Mouse (Mus musculus) spleen, adult 2 months (tissue): Measurements from ENCODE around the gene Rab12. TPM values are rescaled to one million over a fixed set of nuclear protein-coding genes. Genes with fewer than 3 reads are reported as not detected.
A peak's percentile ranks its signal among the peaks of the same experiment; 100 is the strongest.

Experiments used
- DNase-seq, 2 experiments: peaks; one replicate each; pipeline versions ENCODE4 v3.0.0 to v3.0.0-alpha.2; 2012 to 2021; ENCODE audit warnings: low spot score in 2 of 2, low read depth in 1 of 2
- H3K27ac ChIP-seq: fragments of 200-500 bp; 2 replicates; pipeline ENCODE4 v1.5.1; 2012; ENCODE audit warnings: low read length, inconsistent platforms; ENCODE audit not compliant: insufficient read depth
- H3K27me3 ChIP-seq: fragments of 200-500 bp; 2 replicates; pipeline ENCODE4 v1.6.1; 2012; ENCODE audit warnings: mild to moderate bottlenecking, moderate library complexity, low read length, inconsistent platforms; ENCODE audit not compliant: control insufficient read depth, insufficient read depth
- H3K36me3 ChIP-seq: fragments of 200-500 bp; 2 replicates; pipeline ENCODE4 v1.6.1; 2012; ENCODE audit warnings: mild to moderate bottlenecking, low read length, inconsistent platforms; ENCODE audit not compliant: control insufficient read depth, insufficient read depth
- H3K4me1 ChIP-seq: fragments of 200-500 bp; 2 replicates; pipeline ENCODE4 v1.6.1; 2011; ENCODE audit warnings: inconsistent platforms; ENCODE audit not compliant: control insufficient read depth, insufficient read depth, insufficient read length
- H3K4me3 ChIP-seq: fragments of 200-500 bp; 2 replicates; pipeline ENCODE4 v1.5.1; 2011; ENCODE audit warnings: mild to moderate bottlenecking, inconsistent platforms; ENCODE audit not compliant: insufficient read depth, insufficient read length; ENCODE audit errors: extremely low read depth
- CTCF ChIP-seq: fragments of 200-500 bp; IDR thresholded peaks from 2 replicates; pipeline ENCODE4 v1.5.1; 2011; ENCODE audit warnings: mild to moderate bottlenecking, inconsistent platforms; ENCODE audit not compliant: insufficient read depth, insufficient read length, insufficient replicate concordance; ENCODE audit errors: extremely low read depth
- POLR2A ChIP-seq: fragments of 200-500 bp; IDR thresholded peaks from 2 replicates; pipeline ENCODE4 v1.6.1; 2011; ENCODE audit warnings: low read depth, low read length, inconsistent platforms
- WGBS: fragments of 180-500 bp; shearing (Covaris S2); methylation state at CpG from one replicate; pipeline ENCODE4 v1.1.7; 2018; 5-methylcytosine and 5-hydroxymethylcytosine counted together
- polyA plus RNA-seq: library from polyadenylated mRNA; depleted of rRNA; stranded (reverse); fragments of >200 nt; gene quantifications from 2 replicates; pipeline ENCODE4 v1.2.3, GENCODE M21; 2012; rRNA removed

Gene Rab12
- polyA plus RNA-seq, result 22.3 and 22.7 TPM in 2 replicates

DNA sequence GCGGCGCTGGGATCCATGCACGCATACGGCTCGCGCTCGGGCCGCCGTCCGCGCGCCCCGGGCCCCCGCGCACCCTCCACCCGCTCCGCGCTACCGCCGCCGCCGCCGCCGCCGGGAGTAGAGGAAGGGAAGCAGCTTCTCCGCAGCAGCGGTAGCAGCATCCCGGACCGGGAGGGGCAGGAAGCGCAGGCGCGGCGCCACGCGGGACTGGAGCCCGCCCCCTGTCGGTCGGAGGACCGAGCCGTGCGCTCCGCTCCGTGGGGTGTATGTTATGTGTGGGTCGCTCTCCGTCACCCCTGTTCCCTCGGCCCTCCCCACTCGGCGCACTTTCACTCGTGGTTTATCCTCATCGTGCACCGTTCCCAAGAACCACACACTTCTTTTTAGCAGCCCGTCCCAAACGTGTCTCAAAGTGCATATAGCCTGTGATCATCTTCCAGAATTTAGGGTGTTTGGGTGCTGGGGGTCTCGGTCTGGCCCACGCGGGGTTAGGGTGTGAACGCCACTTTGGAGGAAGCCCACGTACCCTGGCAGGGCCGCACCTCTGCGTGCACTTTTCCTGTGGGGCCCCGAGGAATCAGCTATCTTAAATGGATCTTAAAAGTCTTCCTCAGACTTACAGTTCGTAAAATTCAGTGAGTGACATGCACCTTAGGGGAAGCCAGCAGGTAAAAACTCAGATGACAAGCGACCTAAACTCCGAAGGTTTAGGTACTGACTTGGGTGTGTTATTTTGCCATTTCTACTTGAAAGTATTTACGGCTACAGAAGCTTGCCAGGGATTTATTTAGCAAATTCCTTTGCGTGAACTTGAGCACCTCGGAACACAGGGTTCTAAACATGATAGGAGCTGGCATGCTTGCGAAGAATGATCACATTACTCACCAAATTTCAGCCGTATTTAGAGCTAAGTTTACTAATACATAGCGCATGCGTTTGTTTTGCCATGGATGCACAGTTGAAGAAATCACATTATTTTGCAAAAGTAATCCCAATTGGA is at the start of gene Rab12:
TSS of gene Rab12 (minus strand) at position 176 of the 1,000 bp plus-strand sequence.
- WGBS, result 11% methylated on average over 68 of the region's 71 CpGs
- peak; percentile 55 to 79 for DNase-seq
- Histone ChIP-seq H3K4me1 (peaks cover 7% of the 10 kb centered on the region), H3K27me3 (no peaks in the 10 kb centered on the region), H3K36me3 (no peaks in the 10 kb centered on the region), H3K27ac (peak within 1 kb of the TSS; percentile 30; the same call in 1 of the 2 replicates), H3K4me3 (peak within 1 kb of the TSS; percentile 96)
- TF ChIP-seq CTCF, result peak; percentile 95
- 0 out of 2 replicates have a peak, but pooled peaks have one; percentile 6 for TF ChIP-seq POLR2A

DNA sequence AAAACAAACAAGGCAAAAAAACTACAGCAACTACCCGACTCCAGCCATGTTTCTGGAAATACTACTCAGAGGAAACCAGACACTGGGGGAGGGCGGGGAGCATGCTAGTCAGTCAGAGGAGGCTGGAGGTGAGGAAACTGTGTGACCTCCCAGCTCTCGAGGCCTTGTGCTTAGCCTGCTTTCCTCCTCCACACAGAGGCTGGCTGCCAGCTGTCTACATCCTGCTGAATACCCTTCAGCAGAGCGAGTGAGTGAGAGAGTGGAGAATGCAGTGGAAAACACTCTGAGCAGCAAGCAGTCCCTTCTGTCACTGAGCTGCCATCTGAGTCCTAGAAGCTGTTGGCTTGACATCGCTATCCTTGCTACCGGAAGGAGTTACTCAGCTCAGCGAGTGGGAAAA is 44.7 kb upstream of the Rab12 start:
- TF ChIP-seq CTCF (no peak), POLR2A (no peak)
- WGBS, result 77% methylated on average over 7 of the region's 7 CpGs
- no peak overlapping the region for H3K27ac ChIP-seq

DNA sequence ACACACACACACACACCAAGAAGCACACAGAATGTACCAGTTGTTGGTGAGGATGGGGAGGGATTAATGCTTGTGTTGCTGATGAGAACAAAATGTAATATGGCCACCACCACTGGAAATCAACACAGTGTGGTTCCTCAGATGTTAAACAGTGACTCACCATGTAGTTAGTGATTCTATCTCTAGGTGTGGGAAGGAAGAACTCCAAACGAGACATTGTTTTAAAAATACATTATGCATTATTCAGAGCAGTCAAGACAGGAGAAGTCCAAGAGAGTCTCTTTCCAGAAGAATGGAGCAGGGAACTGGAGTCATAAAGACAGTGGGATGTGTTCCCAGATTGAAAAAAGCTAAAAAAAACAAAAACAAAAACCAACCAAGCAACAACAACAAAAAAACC is 44.0 kb upstream of the Rab12 start:
- Histone ChIP-seq H3K27ac (no peak overlapping the region), H3K27me3 (no peaks in the 10 kb centered on the region), H3K4me1 (no peaks in the 10 kb centered on the region), H3K4me3 (no peak overlapping the region), H3K36me3 (no peaks in the 10 kb centered on the region)
- no peak for DNase-seq
- 66% methylated on average over 1 of the region's 1 CpGs for WGBS
- TF ChIP-seq CTCF, result no peak
- no peak for TF ChIP-seq POLR2A

More for the DNA sequence above, 44.7 kb upstream of the Rab12 start:
- no peaks in the 10 kb centered on the region for H3K27me3 ChIP-seq
- no peaks in the 10 kb centered on the region for H3K4me1 ChIP-seq
- H3K4me3 ChIP-seq, result no peak overlapping the region
- H3K36me3 ChIP-seq, result no peaks in the 10 kb centered on the region
- DNase-seq, result no peak

DNA sequence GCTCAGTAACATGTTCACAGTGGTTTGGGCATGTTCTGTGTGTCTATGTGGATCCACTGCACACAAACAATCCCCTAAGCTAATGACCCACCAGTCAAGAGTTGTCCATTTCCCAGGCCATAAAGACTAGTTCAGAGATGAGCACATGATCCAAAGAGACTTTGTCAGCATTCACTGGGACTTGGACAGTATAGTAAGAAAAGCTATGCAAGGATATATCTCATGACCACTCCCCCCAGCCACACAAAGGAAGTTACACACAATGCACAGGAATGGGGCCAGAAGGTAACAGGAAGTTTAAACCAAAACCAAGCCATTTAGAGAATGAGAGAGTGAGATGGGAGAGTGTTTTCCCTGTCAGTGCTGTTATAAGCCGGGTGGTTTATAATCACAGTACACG is 41.9 kb upstream of the Rab12 start:
- Histone ChIP-seq H3K36me3 (no peaks in the 10 kb centered on the region), H3K4me3 (no peak overlapping the region), H3K27me3 (no peaks in the 10 kb centered on the region), H3K27ac (no peak overlapping the region), H3K4me1 (no peaks in the 10 kb centered on the region)
- TF ChIP-seq POLR2A (no peak), CTCF (no peak)
- 25% methylated on average over 2 of the region's 2 CpGs for WGBS
- DNase-seq, result no peak

DNA sequence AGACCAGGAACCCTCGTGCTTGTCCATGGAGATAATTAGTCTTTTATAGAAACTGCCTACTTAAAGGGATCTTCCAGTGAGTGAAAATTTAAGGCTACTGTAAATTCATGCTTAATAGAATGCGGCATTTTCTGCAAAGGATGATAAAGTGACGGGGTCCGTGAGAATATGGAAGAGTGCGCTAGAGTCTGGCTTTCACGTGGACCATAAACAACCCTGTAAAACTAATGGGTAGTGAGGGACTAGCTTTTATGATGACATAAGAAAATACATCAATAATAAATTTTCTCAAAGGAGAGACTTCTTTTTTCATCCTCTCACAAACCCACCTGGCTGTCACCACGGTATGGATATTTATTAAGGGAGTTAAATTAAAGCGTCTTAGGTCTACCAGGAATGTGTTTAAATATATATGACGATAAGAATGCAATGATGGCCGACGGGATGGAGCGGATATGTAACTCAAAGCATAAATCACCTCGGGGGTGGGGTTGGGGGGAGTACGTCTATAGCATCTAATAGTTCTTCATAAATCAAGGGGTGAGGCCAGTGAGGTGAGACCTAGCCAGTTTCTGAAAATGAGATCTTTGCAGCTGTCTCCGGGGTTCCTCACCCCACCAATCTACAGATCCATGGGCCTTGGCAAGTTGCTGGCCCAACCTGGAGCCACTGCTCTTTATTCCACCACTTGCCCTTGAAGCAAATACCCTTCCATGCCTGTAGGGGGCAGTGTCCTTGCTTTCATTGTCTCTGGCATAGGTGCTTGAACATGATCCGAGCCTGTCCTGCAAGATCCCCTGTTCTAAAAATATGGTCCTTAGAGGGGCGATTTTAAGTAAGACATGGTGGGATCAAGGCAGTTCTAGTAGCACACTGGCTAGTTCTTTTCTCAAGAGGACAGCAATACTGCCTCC is 39.1 kb upstream of the Rab12 start:
- TF ChIP-seq POLR2A, result no peak
- no peak for TF ChIP-seq CTCF
- Histone ChIP-seq H3K4me1 (no peaks in the 10 kb centered on the region), H3K27me3 (no peaks in the 10 kb centered on the region), H3K4me3 (no peak overlapping the region), H3K27ac (no peak overlapping the region), H3K36me3 (no peaks in the 10 kb centered on the region)
- 88% methylated on average over 17 of the region's 17 CpGs for WGBS
- DNase-seq, result no peak

DNA sequence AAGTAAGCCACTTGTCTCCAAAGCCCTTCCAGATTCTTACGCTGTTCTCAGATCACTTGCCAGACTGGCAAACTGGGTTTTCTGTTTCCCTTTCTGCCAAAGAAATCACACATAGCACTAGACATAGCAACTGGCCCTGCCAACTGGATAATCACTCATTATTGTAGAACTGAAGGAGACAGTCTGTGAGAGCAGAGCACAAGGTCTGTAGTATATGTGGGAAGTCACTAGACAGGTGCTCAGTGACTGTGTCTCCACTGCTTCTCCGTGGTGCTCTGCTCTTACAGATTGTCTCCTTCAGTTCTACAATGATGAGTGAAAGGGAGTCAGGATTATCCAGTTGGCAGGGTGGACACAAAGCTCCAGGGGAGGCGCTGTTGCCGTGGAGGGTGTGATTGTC is 33.2 kb upstream of the Rab12 start:
- Histone ChIP-seq H3K4me1 (no peaks in the 10 kb centered on the region), H3K36me3 (no peaks in the 10 kb centered on the region), H3K27me3 (no peaks in the 10 kb centered on the region), H3K4me3 (no peak overlapping the region), H3K27ac (no peak overlapping the region)
- 83% methylated on average over 4 of the region's 4 CpGs for WGBS
- TF ChIP-seq POLR2A, result no peak
- TF ChIP-seq CTCF, result no peak
- no peak for DNase-seq
